Mouse (Mus musculus): ENCODE results near the gene Fam3c.
"Not testable (repeated sequence)": the region's sequence is repeated elsewhere in the genome, so short reads cannot be mapped to it uniquely, and the experiment has no call there.

The Fam3c gene

DNA sequence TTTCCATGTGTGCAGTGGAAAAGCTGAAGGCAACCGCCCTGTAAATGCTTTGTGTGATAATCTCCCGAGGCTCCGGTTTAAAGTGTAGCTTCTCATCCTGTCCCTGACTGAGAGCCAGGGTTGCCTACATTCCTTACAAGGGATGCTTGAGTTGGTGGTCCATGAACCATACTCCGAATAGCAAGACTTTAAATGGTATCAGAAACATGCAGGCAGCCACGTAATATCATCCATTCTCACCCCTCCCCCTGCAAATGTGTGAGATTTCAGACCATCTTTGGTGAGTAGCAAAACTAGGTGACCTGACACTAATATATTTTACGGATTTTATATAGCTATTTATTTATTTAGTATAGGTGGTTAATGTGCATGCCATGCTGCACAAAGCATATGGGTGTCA is 59.0 kb downstream of the Fam3c start:
- no peak for ATAC-seq (ENCODE audit: insufficient number of reproducible peaks, low FRiP score, low TSS enrichment)

GRCm38 (mm10) chr6:22293922-22294321 is 62.1 kb downstream of the Fam3c start:
- ATAC-seq (ENCODE audit: insufficient number of reproducible peaks, low FRiP score, low TSS enrichment), result no peak

- no peak for ATAC-seq (ENCODE audit: insufficient number of reproducible peaks, low FRiP score, low TSS enrichment)
These were observed 64.0 kb downstream of the Fam3c start for GRCm38 (mm10) chr6:22292056-22292455.

- no peak for ATAC-seq (ENCODE audit: insufficient number of reproducible peaks, low FRiP score, low TSS enrichment)
These were observed 65.3 kb downstream of the Fam3c start for GRCm38 (mm10) chr6:22290790-22291189.

- ATAC-seq (ENCODE audit: insufficient number of reproducible peaks, low FRiP score, low TSS enrichment), result no peak
These were observed 66.5 kb downstream of the Fam3c start for GRCm38 (mm10) chr6:22289461-22290021.

DNA sequence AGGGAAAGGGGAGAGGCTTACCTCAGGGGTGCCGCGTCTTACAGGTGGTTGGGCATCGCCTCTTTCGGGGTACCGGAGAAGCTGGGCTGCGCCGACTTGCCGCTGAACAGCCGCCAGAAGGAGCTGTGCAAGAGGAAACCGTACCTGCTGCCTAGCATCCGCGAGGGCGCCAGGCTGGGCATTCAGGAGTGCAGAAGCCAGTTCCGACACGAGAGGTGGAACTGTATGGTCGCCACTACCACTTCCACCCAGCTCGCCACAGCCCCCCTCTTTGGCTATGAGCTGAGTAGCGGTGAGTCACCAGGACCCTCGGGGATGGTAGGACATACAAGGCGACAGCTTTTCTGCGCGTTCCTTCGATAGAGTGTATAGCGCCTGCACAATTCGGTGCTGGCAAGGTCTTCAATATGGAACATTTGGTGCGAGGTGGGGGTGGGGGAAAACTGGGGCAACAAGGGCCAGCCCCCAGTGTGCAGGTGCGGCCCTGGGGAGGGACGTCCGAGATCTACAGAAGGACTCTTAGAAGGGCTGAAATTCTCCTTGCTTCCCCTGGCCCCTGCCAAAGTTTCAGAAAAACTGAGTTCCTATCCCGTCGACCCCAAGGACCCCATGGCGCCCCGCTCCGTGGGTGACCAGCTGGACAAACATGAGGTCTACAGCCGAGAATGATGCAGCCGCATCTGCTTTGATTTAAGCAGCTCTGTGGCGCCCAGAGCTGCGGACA is 67.1 kb downstream of the Fam3c start:
- peak; percentile 45 for ATAC-seq (ENCODE audit: insufficient number of reproducible peaks, low FRiP score, low TSS enrichment)

- ATAC-seq (ENCODE audit: insufficient number of reproducible peaks, low FRiP score, low TSS enrichment), result 0 out of 2 replicates have a peak, but pooled peaks have one; percentile 3
These were observed 67.9 kb downstream of the Fam3c start, which contains the start of gene Wnt16 for GRCm38 (mm10) chr6:22288004-22288736. Wnt16 (plus strand) TSS chr6:22288227.

DNA sequence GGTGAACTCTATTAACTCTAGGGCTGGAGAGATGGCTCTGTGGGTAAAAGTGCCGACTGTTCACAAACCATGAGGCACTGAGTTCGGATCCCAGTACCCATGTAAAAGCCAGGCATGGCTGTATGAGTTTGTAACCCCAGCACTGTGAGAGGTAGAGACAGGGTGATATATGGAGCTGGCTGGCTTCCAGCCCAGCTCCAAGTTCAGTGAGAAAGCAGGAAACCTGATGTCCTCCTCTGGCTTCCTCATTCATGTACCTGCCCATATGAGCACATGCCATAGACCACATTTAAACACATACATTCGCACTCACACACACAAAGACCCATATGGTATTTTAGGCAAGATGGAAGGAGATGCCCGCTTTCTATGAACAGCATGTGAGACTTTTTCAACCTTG is 73.6 kb downstream of the Fam3c start:
- no peak for ATAC-seq (ENCODE audit: insufficient number of reproducible peaks, low FRiP score, low TSS enrichment)

DNA sequence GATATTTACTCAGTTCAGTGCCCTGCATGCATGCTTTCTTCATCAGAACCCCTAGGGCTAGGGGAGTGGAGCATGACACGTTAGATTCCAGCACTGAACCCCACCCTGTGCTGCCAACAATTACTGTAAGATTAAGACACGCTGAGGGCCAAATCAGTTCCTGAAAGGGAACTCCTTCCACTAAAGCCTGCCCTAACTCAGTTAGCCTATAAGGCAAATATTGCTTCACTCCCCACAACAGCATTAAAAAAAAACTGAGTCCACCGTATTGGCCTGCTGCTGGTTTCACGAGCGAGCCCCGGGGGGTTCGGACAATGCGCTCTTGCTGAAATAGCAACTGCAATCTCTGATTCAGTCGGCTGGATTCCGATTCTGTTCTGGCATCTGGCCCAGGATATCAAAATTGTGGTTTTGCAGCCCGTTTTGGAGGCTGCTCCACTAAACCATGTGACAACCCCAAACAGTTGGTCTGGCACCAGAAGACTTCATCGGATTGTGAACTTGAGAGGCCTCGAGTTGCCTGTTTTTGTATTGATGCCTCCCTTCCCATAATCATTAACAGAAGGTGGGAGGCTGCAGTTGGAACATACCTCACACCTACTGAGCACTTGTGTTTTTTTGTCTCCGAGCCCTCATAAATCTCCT is 75.7 kb downstream of the Fam3c start:
- ATAC-seq (ENCODE audit: insufficient number of reproducible peaks, low FRiP score, low TSS enrichment), result 0 out of 2 replicates have a peak, but pooled peaks have one; percentile 36

DNA sequence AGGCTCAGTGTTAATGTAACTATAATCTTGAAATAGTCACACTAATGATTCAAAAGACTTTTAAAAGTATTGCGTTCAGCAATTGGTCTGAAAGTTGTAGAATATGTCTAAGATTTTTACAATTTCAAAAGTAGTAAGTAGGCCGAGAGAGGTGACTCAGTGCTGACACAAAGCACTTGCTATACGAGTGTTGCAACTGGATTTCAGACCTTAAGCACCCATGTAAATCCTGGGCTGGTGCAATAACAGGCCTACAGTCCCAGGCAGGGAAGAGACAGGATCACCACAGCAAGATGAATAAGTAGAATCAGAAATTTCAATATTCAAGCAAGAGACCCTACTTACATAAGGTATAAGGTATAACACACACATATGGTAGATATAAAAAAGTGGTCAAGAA is 78.1 kb downstream of the Fam3c start:
- ATAC-seq (ENCODE audit: insufficient number of reproducible peaks, low FRiP score, low TSS enrichment), result no peak

DNA sequence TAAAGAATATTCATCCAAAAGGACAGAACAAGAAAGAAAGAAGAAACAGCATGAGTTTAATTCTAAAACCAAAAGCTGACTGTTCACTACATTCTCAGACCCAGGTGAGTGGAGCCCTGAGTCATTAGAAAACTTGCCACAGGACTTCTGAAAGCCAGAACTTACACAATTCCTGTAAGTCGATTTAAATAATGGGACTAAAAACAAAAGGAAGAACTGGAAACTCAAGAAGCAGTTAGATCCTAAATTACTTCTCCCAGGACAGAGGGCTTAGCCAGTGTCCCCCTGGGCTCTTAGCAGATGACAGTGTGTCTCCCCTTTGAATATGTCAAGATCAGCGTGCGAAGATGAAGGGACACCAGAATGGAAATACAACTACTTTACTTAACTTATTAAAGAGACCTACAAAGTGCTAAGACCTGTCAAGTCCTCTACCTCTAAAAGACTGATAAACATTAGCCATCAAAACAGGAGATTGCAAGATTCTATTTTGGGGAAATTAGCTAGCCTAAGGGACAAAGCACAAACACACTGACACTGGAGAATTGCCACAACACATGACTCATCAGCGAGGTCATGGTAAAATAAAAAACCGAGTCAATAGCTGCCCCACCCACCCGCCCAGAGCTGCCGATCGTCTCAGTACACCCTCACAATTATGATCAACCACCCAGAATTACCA is 86.1 kb downstream of the Fam3c start:
- no peak for ATAC-seq (ENCODE audit: insufficient number of reproducible peaks, low FRiP score, low TSS enrichment)

- no peak for ATAC-seq (ENCODE audit: insufficient number of reproducible peaks, low FRiP score, low TSS enrichment)
These were observed 87.4 kb downstream of the Fam3c start for GRCm38 (mm10) chr6:22268677-22269076.

GRCm38 (mm10) chr6:22267807-22268667 is 88.0 kb downstream of the Fam3c start:
- ATAC-seq (ENCODE audit: insufficient number of reproducible peaks, low FRiP score, low TSS enrichment), result no peak

DNA sequence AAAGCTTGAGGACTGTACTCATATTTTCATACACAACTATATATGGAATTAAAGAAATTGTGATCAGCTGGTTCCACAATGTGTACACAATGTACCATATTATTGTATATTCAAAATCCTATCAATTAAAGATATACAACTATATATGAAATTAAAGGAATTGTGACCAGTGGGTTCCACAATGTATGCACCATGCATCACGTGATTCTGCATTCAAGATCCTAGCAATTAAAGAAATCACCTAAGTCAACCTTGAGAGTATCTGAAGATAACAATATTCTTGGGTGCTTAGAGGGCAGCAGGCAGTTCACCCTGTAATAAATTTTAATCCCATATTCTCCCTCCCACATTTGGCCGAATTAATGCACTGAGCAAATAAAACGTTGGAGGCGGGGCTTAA is 90.0 kb downstream of the Fam3c start:
- no peak for ATAC-seq (ENCODE audit: insufficient number of reproducible peaks, low FRiP score, low TSS enrichment)

GRCm38 (mm10) chr6:22264094-22264493 is 91.9 kb downstream of the Fam3c start:
- not testable (repeated sequence) for ATAC-seq (ENCODE audit: insufficient number of reproducible peaks, low FRiP score, low TSS enrichment)

- ATAC-seq (ENCODE audit: insufficient number of reproducible peaks, low FRiP score, low TSS enrichment), result no peak
These were observed 93.5 kb downstream of the Fam3c start for GRCm38 (mm10) chr6:22262519-22262918.

DNA sequence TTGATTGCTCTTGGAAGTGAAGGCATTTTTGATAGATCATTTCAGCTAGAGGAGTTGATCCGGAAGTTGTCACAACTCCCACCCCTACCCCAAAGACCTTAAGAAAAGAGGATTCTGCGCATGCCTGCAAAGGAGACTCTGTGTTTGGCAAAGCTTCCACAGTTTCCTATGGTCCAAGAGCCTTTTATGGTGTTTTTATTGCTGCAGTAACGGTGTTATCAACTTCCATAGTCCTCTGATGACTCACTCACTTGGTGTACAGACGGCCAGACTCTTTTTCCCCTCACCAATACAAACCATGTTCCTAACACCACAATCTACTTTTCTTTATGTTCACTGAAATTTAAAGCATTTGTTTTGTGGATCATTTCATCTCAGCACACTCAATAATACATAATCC is 97.3 kb downstream of the Fam3c start:
- no peak for ATAC-seq (ENCODE audit: insufficient number of reproducible peaks, low FRiP score, low TSS enrichment)

All from cerebellum, adult (tissue).